Mouse (Mus musculus) lung, embryonic 15.5 days (tissue): ENCODE results near the gene Rpl4. TPM values are rescaled to one million over a fixed set of nuclear protein-coding genes. Genes with fewer than 3 reads are reported as not detected.
A peak's percentile ranks its signal among the peaks of the same experiment; 100 is the strongest.
"Not testable (repeated sequence)": the region's sequence is repeated elsewhere in the genome, so short reads cannot be mapped to it uniquely, and the experiment has no call there.

Experiments used
- ATAC-seq: fragments of 200-750 bp; cut with Nextera tagmentation; 2 replicates; pipeline ENCODE4 v1.8.0; 2017; ENCODE audit warnings: moderate number of reproducible peaks, borderline replicate concordance; ENCODE audit not compliant: low FRiP score, low TSS enrichment; ENCODE audit errors: extremely low read depth
- H3K27ac ChIP-seq: fragments of 300-500 bp; sonication (generic); 2 replicates; pipeline ENCODE4 v1.5.1; 2015; ENCODE audit warnings: moderate library complexity, mild to moderate bottlenecking, inconsistent platforms
- H3K27me3 ChIP-seq: fragments of 300-500 bp; sonication (generic); 2 replicates; pipeline ENCODE4 v1.6.1; 2015; ENCODE audit warnings: inconsistent platforms
- H3K36me3 ChIP-seq: fragments of 300-500 bp; sonication (generic); 2 replicates; pipeline ENCODE4 v1.6.1; 2015; ENCODE audit warnings: inconsistent platforms
- H3K4me1 ChIP-seq: fragments of 300-500 bp; sonication (generic); 2 replicates; pipeline ENCODE4 v1.6.1; 2015; ENCODE audit warnings: inconsistent platforms
- H3K4me2 ChIP-seq: fragments of 300-500 bp; sonication (generic); 2 replicates; pipeline ENCODE4 v1.6.1; 2015; ENCODE audit warnings: inconsistent platforms, mild to moderate bottlenecking, moderate library complexity
- H3K4me3 ChIP-seq: fragments of 300-500 bp; sonication (generic); 2 replicates; pipeline ENCODE4 v1.5.1; 2015; ENCODE audit warnings: mild to moderate bottlenecking, inconsistent platforms
- H3K9ac ChIP-seq: fragments of 300-500 bp; sonication (generic); 2 replicates; pipeline ENCODE4 v1.6.1; 2015; ENCODE audit warnings: inconsistent platforms
- H3K9me3 ChIP-seq: fragments of 300-500 bp; sonication (generic); 2 replicates; pipeline ENCODE4 v1.6.1; 2016; ENCODE audit warnings: inconsistent platforms
- WGBS: fragments of 180-500 bp; shearing (Covaris S2); methylation state at CpG from one replicate; pipeline ENCODE4 v1.1.7; 2015; 5-methylcytosine and 5-hydroxymethylcytosine counted together
- polyA plus RNA-seq: library from polyadenylated mRNA; unstranded; fragments of >200 nt; fragmentation: Nextera tagmentation; extraction: Ambion mirVana; gene quantifications from 2 replicates; pipeline ENCODE4 v1.2.1, GENCODE M21; 2015

The Rpl4 gene
- polyA plus RNA-seq, 1 experiment from 2014 or later, result 1,133 TPM

DNA sequence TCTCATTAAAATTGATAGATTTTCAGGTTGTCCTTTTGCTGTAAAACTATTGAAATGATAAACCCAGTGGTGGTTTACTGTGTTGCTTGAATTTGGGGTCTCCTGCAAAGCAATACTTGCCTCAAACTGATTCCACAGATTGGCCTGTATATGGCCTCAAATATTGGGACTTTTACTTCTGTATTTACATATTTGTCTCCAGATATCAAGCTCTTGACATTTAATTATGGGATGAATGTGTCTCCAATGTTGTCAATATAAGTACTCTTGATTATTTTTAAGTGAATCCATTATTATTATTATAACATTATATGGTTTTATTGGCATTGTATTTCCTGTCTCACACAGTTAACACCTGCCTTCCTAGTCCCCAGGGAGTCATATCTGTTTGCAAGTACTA, 1.2 kb downstream of the Rpl4 start:
- peak overlapping the region; percentile 89 for H3K9ac ChIP-seq
- H3K36me3 ChIP-seq, result peaks cover 42% of the 10 kb centered on the region
- no peaks in the 10 kb centered on the region for H3K9me3 ChIP-seq
- H3K27me3 ChIP-seq, result no peaks in the 10 kb centered on the region
- H3K4me3 ChIP-seq, result peak overlapping the region; percentile 86
- peak overlapping the region; percentile 64 for H3K4me2 ChIP-seq
- peaks cover 24% of the 10 kb centered on the region for H3K4me1 ChIP-seq
- H3K27ac ChIP-seq, result no peak overlapping the region
- ATAC-seq, result no peak

DNA sequence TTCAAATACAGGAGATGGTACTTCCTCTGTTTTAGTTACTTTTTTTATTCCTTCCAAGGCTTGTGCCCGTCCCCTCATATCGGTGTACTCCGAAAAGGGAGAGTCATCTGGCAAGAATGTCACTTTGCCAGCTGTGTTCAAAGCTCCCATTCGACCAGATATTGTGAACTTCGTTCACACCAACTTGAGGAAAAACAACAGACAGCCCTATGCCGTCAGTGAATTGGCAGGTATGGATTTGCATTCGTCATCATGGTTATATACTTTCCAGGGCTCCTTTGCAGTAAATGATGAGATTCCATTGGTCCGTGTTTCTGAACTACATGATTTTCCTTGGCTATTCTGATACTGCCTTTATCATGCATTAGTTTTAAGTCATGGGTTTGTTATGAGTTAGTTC, 1.6 kb downstream of the Rpl4 start:
- Histone ChIP-seq H3K4me1 (peaks cover 28% of the 10 kb centered on the region), H3K9me3 (no peaks in the 10 kb centered on the region), H3K27ac (no peak overlapping the region), H3K36me3 (peaks cover 42% of the 10 kb centered on the region), H3K9ac (no peak overlapping the region), H3K4me2 (peak overlapping the region; percentile 64), H3K4me3 (peak overlapping the region; percentile 86), H3K27me3 (no peaks in the 10 kb centered on the region)
- 57% methylated on average over 8 of the region's 8 CpGs for WGBS
- ATAC-seq, result no peak

DNA sequence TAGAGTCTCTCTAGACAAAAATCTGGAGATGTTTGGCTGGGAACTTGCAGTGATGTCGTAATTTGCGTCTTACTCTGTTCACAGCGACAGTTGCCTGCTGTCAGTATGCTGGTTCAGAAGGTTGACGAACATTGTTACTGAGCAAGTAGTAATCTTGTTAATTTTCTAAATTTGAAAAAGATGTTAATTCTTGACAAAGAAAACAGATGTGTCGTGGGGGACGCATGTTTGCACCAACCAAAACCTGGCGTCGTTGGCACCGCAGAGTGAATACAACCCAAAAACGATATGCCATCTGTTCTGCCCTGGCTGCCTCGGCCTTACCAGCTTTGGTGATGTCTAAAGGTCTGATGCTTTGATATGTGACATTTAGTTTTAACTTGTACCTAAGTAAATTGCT, 2.2 kb downstream of the Rpl4 start:
- WGBS, result 82% methylated on average over 11 of the region's 11 CpGs
- H3K27ac ChIP-seq, result no peak overlapping the region
- H3K4me3 ChIP-seq, result no peak overlapping the region
- H3K36me3 ChIP-seq, result peaks cover 45% of the 10 kb centered on the region
- no peak for ATAC-seq
- no peak overlapping the region for H3K4me2 ChIP-seq
- H3K27me3 ChIP-seq, result no peaks in the 10 kb centered on the region
- H3K9me3 ChIP-seq, result no peaks in the 10 kb centered on the region
- H3K4me1 ChIP-seq, result peaks cover 33% of the 10 kb centered on the region
- H3K9ac ChIP-seq, result no peak overlapping the region

DNA sequence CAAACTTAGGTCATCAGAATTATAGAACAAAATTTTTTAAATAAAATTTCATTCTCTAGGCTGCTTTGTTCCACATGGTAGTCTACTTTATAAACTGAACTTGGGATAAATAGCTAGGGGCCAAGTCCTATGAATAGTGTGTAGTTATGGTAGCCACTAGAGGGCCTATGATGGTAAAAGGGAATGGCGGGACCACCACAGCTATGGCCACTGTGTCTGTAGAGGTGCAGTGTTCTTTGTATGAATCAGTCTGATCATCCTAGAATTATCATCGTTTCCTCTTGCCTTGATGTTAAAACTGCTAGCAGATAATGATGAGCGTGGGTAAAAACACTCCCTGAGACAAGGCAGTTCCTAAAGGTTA, 5.4 kb downstream of the Rpl4 start:
- peak overlapping the region; percentile 84 for H3K27ac ChIP-seq
- ATAC-seq, result peak; percentile 63; the same call in 1 of the 2 replicates
- H3K9ac ChIP-seq, result 0 out of 2 replicates have a peak overlapping the region, but pooled peaks have one; percentile 10
- H3K9me3 ChIP-seq, result no peaks in the 10 kb centered on the region
- H3K4me2 ChIP-seq, result peak overlapping the region; percentile 60
- 33% methylated on average over 3 of the region's 3 CpGs for WGBS
- peaks cover 19% of the 10 kb centered on the region for H3K4me1 ChIP-seq
- peaks cover 70% of the 10 kb centered on the region for H3K36me3 ChIP-seq
- peak overlapping the region; percentile 65 for H3K4me3 ChIP-seq
- no peaks in the 10 kb centered on the region for H3K27me3 ChIP-seq

DNA sequence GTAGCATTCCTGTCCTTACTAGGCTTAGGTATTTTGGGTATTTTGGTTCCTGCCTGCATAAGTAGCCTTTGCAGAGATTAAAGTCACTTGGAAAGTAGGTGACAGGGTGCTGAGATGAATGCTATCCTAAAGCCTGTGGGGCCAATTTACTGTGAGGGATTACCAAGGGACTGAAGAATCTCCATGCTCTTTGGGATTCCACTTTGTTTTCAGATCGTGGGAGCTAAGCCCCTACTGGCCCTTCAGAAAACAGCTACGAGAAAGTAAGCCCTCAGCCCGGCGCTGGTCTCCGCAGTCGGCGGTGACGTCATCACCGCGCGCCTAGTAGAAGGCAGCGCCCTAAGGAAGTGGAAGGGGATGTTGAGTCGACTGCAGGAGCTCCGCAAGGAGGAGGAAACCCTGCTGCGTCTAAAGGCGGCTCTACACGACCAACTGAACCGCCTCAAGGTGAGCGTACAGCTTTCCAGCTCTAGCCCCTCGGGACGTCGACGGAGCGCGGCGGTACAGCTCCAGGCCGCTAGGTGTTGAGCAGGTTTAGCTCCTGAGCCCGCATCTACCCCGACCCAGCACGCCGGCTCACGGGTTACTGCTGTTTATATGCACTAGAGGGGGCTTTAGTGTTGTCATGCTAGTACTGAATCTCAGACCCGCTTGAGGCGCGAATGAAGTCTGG, 5.9 kb downstream of the Rpl4 start, which contains the start of gene Snapc5:
Gene Snapc5, plus strand, starts transcription at position 301 of the 673 bp plus-strand sequence.
- Histone ChIP-seq H3K9ac (peak within 1 kb of the TSS; percentile 59), H3K27me3 (no peaks in the 10 kb centered on the region), H3K27ac (peak within 1 kb of the TSS; percentile 84), H3K4me3 (peak within 1 kb of the TSS; percentile 65), H3K36me3 (peaks cover 71% of the 10 kb centered on the region), H3K4me2 (peak within 1 kb of the TSS; percentile 60), H3K9me3 (no peaks in the 10 kb centered on the region), H3K4me1 (peaks cover 19% of the 10 kb centered on the region)
- peak; percentile 95 for ATAC-seq
- under 1% methylated on average over 35 of the region's 35 CpGs for WGBS

DNA sequence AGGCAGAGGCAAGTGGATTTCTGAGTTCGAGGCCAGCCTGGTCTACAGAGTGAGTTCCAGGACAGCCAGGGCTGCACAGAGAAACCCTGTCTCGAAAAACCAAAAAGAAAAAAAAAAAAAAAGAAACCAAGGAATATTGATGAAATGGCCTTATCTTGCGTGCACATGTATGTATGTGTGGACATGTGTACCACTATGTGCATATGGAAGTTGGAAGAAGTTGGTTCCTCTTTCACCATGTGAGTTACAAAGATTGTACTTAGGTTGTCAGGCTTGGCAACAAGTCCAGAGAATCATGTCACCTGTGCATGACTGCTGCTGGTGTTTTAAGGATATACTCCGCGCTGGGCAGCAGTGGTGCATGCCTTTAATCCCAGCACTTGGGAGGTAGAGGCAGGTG, 10.1 kb downstream of the Rpl4 start:
- H3K4me3 ChIP-seq, H3K4me1 ChIP-seq, H3K9me3 ChIP-seq, H3K27ac ChIP-seq, ATAC-seq, H3K27me3 ChIP-seq, H3K9ac ChIP-seq, H3K4me2 ChIP-seq: not testable (repeated sequence)
- 89% methylated on average over 5 of the region's 5 CpGs for WGBS
- peaks cover 54% of the 10 kb centered on the region for H3K36me3 ChIP-seq

DNA sequence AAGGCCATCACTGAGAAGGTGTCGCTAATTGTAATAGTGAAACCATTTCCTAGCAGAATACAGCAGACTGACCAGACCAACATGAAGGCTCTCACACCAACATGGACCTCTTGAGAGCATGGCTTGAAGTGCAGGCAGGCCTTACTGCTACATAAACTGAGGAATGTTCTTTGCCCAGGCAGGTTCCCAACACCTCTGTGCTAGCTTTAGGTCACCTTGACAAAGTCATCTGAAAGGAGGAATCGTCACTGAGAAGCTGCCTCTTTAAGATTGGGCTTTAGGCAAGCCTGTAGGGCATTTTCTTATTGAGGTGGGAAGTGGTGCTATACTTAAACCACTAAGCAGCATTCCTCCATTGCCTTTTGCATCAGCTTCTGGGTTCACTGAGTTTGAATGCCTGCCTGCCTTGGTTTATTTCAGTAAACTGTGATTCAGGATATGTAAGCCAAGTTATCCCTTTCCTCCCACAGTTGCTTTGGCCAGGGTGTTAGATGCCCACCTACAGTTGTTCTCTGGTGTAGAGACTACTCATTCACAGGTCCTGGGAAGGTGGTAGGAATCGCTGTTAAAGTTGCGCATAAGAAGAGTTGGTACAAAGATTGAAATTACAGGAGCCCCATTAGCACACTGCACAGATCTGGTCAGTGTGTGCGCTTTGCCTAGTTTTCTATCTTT, 11.1 kb downstream of the Rpl4 start:
- Histone ChIP-seq H3K27me3 (no peaks in the 10 kb centered on the region), H3K27ac (no peak overlapping the region), H3K9ac (no peak overlapping the region), H3K4me3 (no peak overlapping the region), H3K4me1 (peaks cover 9% of the 10 kb centered on the region; the same call in 1 of the 2 replicates), H3K36me3 (peaks cover 52% of the 10 kb centered on the region), H3K9me3 (no peaks in the 10 kb centered on the region), H3K4me2 (no peak overlapping the region)
- WGBS, result 93% methylated on average over 5 of the region's 5 CpGs
- ATAC-seq, result no peak

DNA sequence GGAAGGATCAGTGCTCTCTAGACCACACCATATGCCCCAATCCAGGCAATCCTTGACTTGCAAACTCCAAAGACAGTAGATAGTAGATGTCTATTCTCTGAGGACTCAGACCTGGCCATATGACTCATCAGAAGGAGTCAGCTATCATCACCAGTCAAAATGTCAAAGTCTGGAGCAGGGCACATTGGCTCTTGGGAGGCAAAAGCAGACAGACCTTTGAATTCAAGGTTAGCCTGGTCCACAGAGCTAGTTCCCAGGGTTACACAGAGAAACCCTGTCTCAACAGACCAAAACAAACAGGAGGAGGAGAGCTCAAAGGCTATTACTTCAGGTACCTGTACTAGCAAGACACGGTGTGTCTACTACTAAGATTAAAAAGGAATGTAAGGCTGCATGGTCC, 20.7 kb downstream of the Rpl4 start:
- Histone ChIP-seq H3K27ac (no peak overlapping the region), H3K9me3 (no peaks in the 10 kb centered on the region), H3K4me3 (no peak overlapping the region), H3K4me2 (no peak overlapping the region), H3K4me1 (no peaks in the 10 kb centered on the region), H3K27me3 (no peaks in the 10 kb centered on the region), H3K36me3 (peaks cover 33% of the 10 kb centered on the region), H3K9ac (no peak overlapping the region)
- no peak for ATAC-seq
- WGBS, result 91% methylated on average over 1 of the region's 1 CpGs

DNA sequence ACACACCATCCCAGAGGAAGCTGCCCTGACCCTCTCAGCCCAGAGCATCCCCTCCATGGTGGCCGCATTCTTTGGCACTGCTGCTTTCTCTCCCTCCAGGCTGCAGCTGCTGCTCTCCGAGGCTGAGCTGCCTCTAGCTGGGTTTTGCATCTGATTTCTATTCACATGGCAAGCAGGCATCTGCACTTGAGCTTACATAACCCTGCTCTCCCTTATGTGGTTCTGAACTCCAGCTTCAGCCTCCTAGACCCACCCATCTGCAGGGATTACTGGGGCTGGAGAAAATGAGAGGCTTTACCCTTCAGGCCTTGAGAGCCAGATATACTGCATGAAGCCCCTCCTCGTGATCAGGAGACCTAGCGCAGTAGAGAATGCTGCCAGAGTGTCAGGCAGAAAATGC, 22.4 kb downstream of the Rpl4 start:
- Histone ChIP-seq H3K9me3 (no peaks in the 10 kb centered on the region), H3K36me3 (peaks cover 22% of the 10 kb centered on the region), H3K9ac (no peak overlapping the region), H3K27me3 (no peaks in the 10 kb centered on the region), H3K4me1 (no peaks in the 10 kb centered on the region), H3K4me3 (no peak overlapping the region), H3K4me2 (no peak overlapping the region), H3K27ac (no peak overlapping the region)
- WGBS, result 80% methylated on average over 4 of the region's 4 CpGs
- no peak for ATAC-seq

DNA sequence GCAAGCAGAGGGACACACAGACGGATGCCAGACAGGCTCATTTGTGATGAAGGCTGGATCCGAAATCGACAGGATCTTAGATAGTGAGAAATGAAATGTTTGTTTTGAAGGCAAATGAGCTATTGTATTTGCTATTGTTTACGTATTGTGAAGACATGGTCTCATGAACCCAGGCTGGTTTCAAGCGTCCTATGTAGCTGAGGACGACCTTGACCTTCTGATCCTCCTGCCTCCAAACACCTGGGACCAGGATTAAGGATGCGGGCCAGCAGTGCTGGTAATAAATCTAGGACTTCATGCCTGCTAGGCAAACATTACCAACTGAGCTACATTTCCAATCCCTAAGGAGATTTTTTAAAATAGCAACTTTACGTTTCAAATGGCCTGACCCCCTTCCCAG, 24.3 kb downstream of the Rpl4 start:
- no peaks in the 10 kb centered on the region for H3K4me1 ChIP-seq
- H3K9ac ChIP-seq, result no peak overlapping the region
- no peak overlapping the region for H3K27ac ChIP-seq
- H3K36me3 ChIP-seq, result peaks cover 10% of the 10 kb centered on the region; the same call in 1 of the 2 replicates
- no peaks in the 10 kb centered on the region for H3K9me3 ChIP-seq
- ATAC-seq, result no peak
- no peak overlapping the region for H3K4me3 ChIP-seq
- no peaks in the 10 kb centered on the region for H3K27me3 ChIP-seq
- WGBS, result 81% methylated on average over 8 of the region's 8 CpGs
- no peak overlapping the region for H3K4me2 ChIP-seq

DNA sequence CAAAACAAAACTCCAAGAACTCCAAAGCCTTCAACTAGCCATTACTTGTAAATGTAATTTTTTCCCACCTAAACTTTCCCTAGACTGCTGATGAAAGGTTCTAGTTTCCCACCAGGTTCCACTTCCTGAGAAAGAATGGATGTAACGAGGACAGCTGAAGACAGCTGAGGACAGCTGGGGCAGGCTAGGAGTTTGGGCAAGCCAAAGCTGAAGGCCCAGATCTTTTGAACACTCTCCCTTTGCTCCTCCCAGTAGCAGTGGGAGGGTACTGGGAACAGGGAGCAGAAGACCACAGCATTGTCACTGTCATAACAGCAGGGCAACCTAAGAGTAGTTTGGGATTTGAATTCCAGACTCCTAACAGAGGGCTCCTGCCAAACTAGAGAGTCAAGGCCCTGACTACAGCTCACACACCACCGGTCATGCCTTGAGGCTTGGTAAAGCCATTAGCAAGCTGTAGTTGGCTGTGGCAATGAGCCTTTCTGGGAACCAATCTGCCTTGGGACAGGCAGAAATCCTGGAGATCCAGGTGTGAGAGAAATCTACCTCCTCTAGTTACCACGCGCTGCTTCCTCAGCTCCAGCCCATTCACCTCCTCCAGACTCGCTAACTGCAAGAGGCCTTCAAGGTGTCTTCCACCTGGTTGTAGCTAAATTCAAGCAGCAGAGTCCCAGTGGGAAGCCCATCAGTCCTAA, 25.0 kb downstream of the Rpl4 start:
- Histone ChIP-seq H3K4me2 (no peak overlapping the region), H3K27ac (no peak overlapping the region)
- no peak for ATAC-seq

More for the DNA sequence above, 25.0 kb downstream of the Rpl4 start:
- Histone ChIP-seq H3K4me1 (no peaks in the 10 kb centered on the region), H3K9me3 (no peaks in the 10 kb centered on the region), H3K4me3 (no peak overlapping the region), H3K36me3 (peaks cover 7% of the 10 kb centered on the region; the same call in 1 of the 2 replicates), H3K9ac (no peak overlapping the region), H3K27me3 (no peaks in the 10 kb centered on the region)
- 91% methylated on average over 5 of the region's 5 CpGs for WGBS
